Mouse (Mus musculus): ENCODE measurements around the gene Samd14. TPM values are rescaled to one million over a fixed set of nuclear protein-coding genes. Genes with fewer than 3 reads are reported as not detected.

Samd14 gene
- polyA plus RNA-seq, 1 experiment from 2014 or later = 106 TPM

- ATAC-seq (ENCODE audit: low FRiP score, low read depth) = peak; percentile 98
- no peak within 1 kb of the TSS for H3K27ac ChIP-seq
- under 1% methylated on average over 41 of the region's 41 CpGs for WGBS
Observed at GRCm38 (mm10) chr11:95041139-95041609, 31.5 kb downstream of the Samd14 start, which contains the start of gene Pdk2. Pdk2 (minus strand) TSS chr11:95041354.

GRCm38 (mm10) chr11:95042096-95042495 lies 32.4 kb downstream of the Samd14 start:
- H3K4me2 ChIP-seq (replicated peaks) = peak overlapping the region; percentile 84
- no peaks in the 10 kb centered on the region for H3K9me3 ChIP-seq
- H3K4me3 ChIP-seq = peak overlapping the region; percentile 69
- 1% methylated on average over 11 of the region's 11 CpGs for WGBS
- H3K36me3 ChIP-seq = no peaks in the 10 kb centered on the region
- no peaks in the 10 kb centered on the region for H3K27me3 ChIP-seq (replicated peaks)
- no peak overlapping the region for H3K27ac ChIP-seq
- peak; percentile 20; the same call in 1 of the 2 replicates for ATAC-seq (ENCODE audit: low FRiP score, low read depth)
- no peak overlapping the region for H3K9ac ChIP-seq
- peaks cover 14% of the 10 kb centered on the region for H3K4me1 ChIP-seq

More at GRCm38 (mm10) chr11:95041139-95041609, 31.5 kb downstream of the Samd14 start, which contains the start of gene Pdk2:
- Histone ChIP-seq H3K9me3 (no peaks in the 10 kb centered on the region), H3K4me1 (peaks cover 14% of the 10 kb centered on the region), H3K36me3 (no peaks in the 10 kb centered on the region), H3K9ac (peak within 1 kb of the TSS; percentile 64), H3K4me3 (peak within 1 kb of the TSS; percentile 69), H3K27me3 (replicated peaks) (no peaks in the 10 kb centered on the region), H3K4me2 (replicated peaks) (peak within 1 kb of the TSS; percentile 84)

GRCm38 (mm10) chr11:95043060-95043459 lies 33.4 kb downstream of the Samd14 start:
- Histone ChIP-seq H3K9ac (no peak overlapping the region), H3K27me3 (replicated peaks) (no peaks in the 10 kb centered on the region), H3K4me2 (replicated peaks) (no peak overlapping the region), H3K9me3 (no peaks in the 10 kb centered on the region), H3K4me1 (peaks cover 14% of the 10 kb centered on the region), H3K4me3 (no peak overlapping the region), H3K27ac (no peak overlapping the region), H3K36me3 (no peaks in the 10 kb centered on the region)
- 94% methylated on average over 4 of the region's 4 CpGs for WGBS
- ATAC-seq (ENCODE audit: low FRiP score, low read depth) = no peak

- no peaks in the 10 kb centered on the region for H3K36me3 ChIP-seq
- peaks cover 14% of the 10 kb centered on the region for H3K4me1 ChIP-seq
- H3K27ac ChIP-seq = no peak overlapping the region
- H3K4me3 ChIP-seq = no peak overlapping the region
- ATAC-seq (ENCODE audit: low FRiP score, low read depth) = no peak
- no peaks in the 10 kb centered on the region for H3K9me3 ChIP-seq
- H3K27me3 ChIP-seq (replicated peaks) = no peaks in the 10 kb centered on the region
- H3K4me2 ChIP-seq (replicated peaks) = no peak overlapping the region
- 55% methylated on average over 7 of the region's 7 CpGs for WGBS
- no peak overlapping the region for H3K9ac ChIP-seq
Observed at GRCm38 (mm10) chr11:95043608-95044007, 33.9 kb downstream of the Samd14 start.

- H3K4me1 ChIP-seq = peaks cover 14% of the 10 kb centered on the region
- ATAC-seq (ENCODE audit: low FRiP score, low read depth) = no peak
- H3K9ac ChIP-seq = no peak overlapping the region
- no peak overlapping the region for H3K4me3 ChIP-seq
- H3K36me3 ChIP-seq = no peaks in the 10 kb centered on the region
- H3K9me3 ChIP-seq = no peaks in the 10 kb centered on the region
- H3K27ac ChIP-seq = no peak overlapping the region
- H3K27me3 ChIP-seq (replicated peaks) = no peaks in the 10 kb centered on the region
- WGBS = 53% methylated on average over 13 of the region's 13 CpGs
- H3K4me2 ChIP-seq (replicated peaks) = 0 out of 2 replicates have a peak overlapping the region, but pooled peaks have one; percentile 4
Observed at GRCm38 (mm10) chr11:95044185-95044870, 34.6 kb downstream of the Samd14 start.

- no peaks in the 10 kb centered on the region; the same call in 1 of the 2 replicates for H3K4me1 ChIP-seq
- WGBS = 61% methylated on average over 9 of the region's 9 CpGs
- ATAC-seq (ENCODE audit: low FRiP score, low read depth) = 0 out of 2 replicates have a peak, but pooled peaks have one; percentile 30
- H3K9ac ChIP-seq = no peak overlapping the region
- H3K36me3 ChIP-seq = no peaks in the 10 kb centered on the region
- H3K27me3 ChIP-seq (replicated peaks) = no peaks in the 10 kb centered on the region
- no peaks in the 10 kb centered on the region for H3K9me3 ChIP-seq
- no peak overlapping the region for H3K4me3 ChIP-seq
- H3K4me2 ChIP-seq (replicated peaks) = no peak overlapping the region
- no peak overlapping the region for H3K27ac ChIP-seq
Observed at GRCm38 (mm10) chr11:95046980-95047680, 37.5 kb downstream of the Samd14 start.

- no peak for ATAC-seq (ENCODE audit: low FRiP score, low read depth)
- 0 out of 2 replicates have a peak, but pooled peaks cover 4% of the 10 kb centered on the region for H3K36me3 ChIP-seq
Observed at GRCm38 (mm10) chr11:95053062-95053461, 43.4 kb downstream of the Samd14 start.

GRCm38 (mm10) chr11:95056768-95057501 lies 47.3 kb downstream of the Samd14 start:
- peaks cover 12% of the 10 kb centered on the region for H3K27me3 ChIP-seq (replicated peaks)
- 0 out of 2 replicates have a peak, but pooled peaks cover 9% of the 10 kb centered on the region for H3K36me3 ChIP-seq
- H3K9me3 ChIP-seq = no peaks in the 10 kb centered on the region
- H3K27ac ChIP-seq = no peak overlapping the region
- H3K4me1 ChIP-seq = 0 out of 2 replicates have a peak, but pooled peaks cover 4% of the 10 kb centered on the region
- H3K4me2 ChIP-seq (replicated peaks) = peak overlapping the region; percentile 16; the same call in 1 of the 2 replicates
- ATAC-seq (ENCODE audit: low FRiP score, low read depth) = no peak
- 21% methylated on average over 19 of the region's 19 CpGs for WGBS
- no peak overlapping the region for H3K9ac ChIP-seq
- no peak overlapping the region for H3K4me3 ChIP-seq

More at GRCm38 (mm10) chr11:95053062-95053461, 43.4 kb downstream of the Samd14 start:
- 85% methylated on average over 9 of the region's 9 CpGs for WGBS
- H3K27me3 ChIP-seq (replicated peaks) = peaks cover 10% of the 10 kb centered on the region
- H3K27ac ChIP-seq = no peak overlapping the region
- H3K9me3 ChIP-seq = no peaks in the 10 kb centered on the region
- no peak overlapping the region for H3K4me2 ChIP-seq (replicated peaks)
- H3K9ac ChIP-seq = no peak overlapping the region
- 0 out of 2 replicates have a peak, but pooled peaks cover 4% of the 10 kb centered on the region for H3K4me1 ChIP-seq
- no peak overlapping the region for H3K4me3 ChIP-seq

- Histone ChIP-seq H3K4me1 (no peaks in the 10 kb centered on the region), H3K4me2 (replicated peaks) (no peak overlapping the region), H3K36me3 (0 out of 2 replicates have a peak, but pooled peaks cover 2% of the 10 kb centered on the region), H3K9me3 (no peaks in the 10 kb centered on the region), H3K27ac (no peak overlapping the region), H3K4me3 (no peak overlapping the region), H3K9ac (no peak overlapping the region), H3K27me3 (replicated peaks) (peaks cover 3% of the 10 kb centered on the region; the same call in 1 of the 2 replicates)
- ATAC-seq (ENCODE audit: low FRiP score, low read depth) = no peak
- WGBS = 86% methylated on average over 10 of the region's 10 CpGs
Observed at GRCm38 (mm10) chr11:95069226-95069957, 59.7 kb downstream of the Samd14 start.

GRCm38 (mm10) chr11:95070140-95071107 lies 60.7 kb downstream of the Samd14 start:
- Histone ChIP-seq H3K9me3 (no peaks in the 10 kb centered on the region), H3K4me1 (peaks cover 8% of the 10 kb centered on the region; the same call in 1 of the 2 replicates), H3K4me2 (replicated peaks) (no peak overlapping the region), H3K36me3 (0 out of 2 replicates have a peak, but pooled peaks cover 2% of the 10 kb centered on the region), H3K9ac (no peak overlapping the region), H3K27me3 (replicated peaks) (peaks cover 13% of the 10 kb centered on the region; the same call in 1 of the 2 replicates), H3K27ac (no peak overlapping the region), H3K4me3 (no peak overlapping the region)
- no peak for ATAC-seq (ENCODE audit: low FRiP score, low read depth)
- WGBS = 68% methylated on average over 8 of the region's 8 CpGs

Data from neural tube, embryonic 12.5 days (tissue).